Mouse (Mus musculus) liver, embryonic 15.5 days (tissue): ENCODE results near the gene Jak3. TPM values are rescaled to one million over a fixed set of nuclear protein-coding genes. Genes with fewer than 3 reads are reported as not detected.
A peak's percentile ranks its signal among the peaks of the same experiment; 100 is the strongest.

Experiments used
- ATAC-seq: fragments of 200-750 bp; cut with Nextera tagmentation; 2 replicates; pipeline ENCODE4 v1.8.0; 2017; ENCODE audit warnings: moderate number of reproducible peaks, mild to moderate bottlenecking, moderate library complexity; ENCODE audit not compliant: insufficient read depth
- H3K27ac ChIP-seq: fragments of 300-500 bp; sonication (generic); replicated peaks from 2 replicates; pipeline ENCODE4 v1.5.1; 2015; ENCODE audit warnings: mild to moderate bottlenecking, inconsistent platforms
- H3K27me3 ChIP-seq: fragments of 300-500 bp; sonication (generic); 2 replicates; pipeline ENCODE4 v1.6.1; 2015; ENCODE audit warnings: mild to moderate bottlenecking, inconsistent platforms
- H3K36me3 ChIP-seq: fragments of 300-500 bp; sonication (generic); replicated peaks from 2 replicates; pipeline ENCODE4 v1.6.1; 2015; ENCODE audit warnings: moderate library complexity, mild to moderate bottlenecking, inconsistent platforms
- H3K4me1 ChIP-seq: fragments of 300-500 bp; sonication (generic); replicated peaks from 2 replicates; pipeline ENCODE4 v1.6.1; 2015; ENCODE audit warnings: inconsistent platforms
- H3K4me2 ChIP-seq: fragments of 300-500 bp; sonication (generic); 2 replicates; pipeline ENCODE4 v1.6.1; 2015; ENCODE audit warnings: moderate library complexity, mild to moderate bottlenecking, inconsistent platforms
- H3K4me3 ChIP-seq: fragments of 300-500 bp; sonication (generic); replicated peaks from 2 replicates; pipeline ENCODE4 v1.5.1; 2015; ENCODE audit warnings: mild to moderate bottlenecking, inconsistent platforms
- H3K9ac ChIP-seq: fragments of 300-500 bp; sonication (generic); 2 replicates; pipeline ENCODE4 v1.6.1; 2015; ENCODE audit warnings: moderate library complexity, mild to moderate bottlenecking, inconsistent platforms
- H3K9me3 ChIP-seq: fragments of 300-500 bp; sonication (generic); replicated peaks from 2 replicates; pipeline ENCODE4 v1.6.1; 2016; ENCODE audit warnings: inconsistent platforms
- WGBS: fragments of 180-500 bp; shearing (Covaris S2); methylation state at CpG from one replicate; pipeline ENCODE4 v1.1.7; 2015; ENCODE audit warnings: mixed read lengths; ENCODE audit not compliant: insufficient replicate concordance; 5-methylcytosine and 5-hydroxymethylcytosine counted together
- polyA plus RNA-seq: library from polyadenylated mRNA; unstranded; fragments of >200 nt; fragmentation: Nextera tagmentation; extraction: Ambion mirVana; gene quantifications from 2 replicates; pipeline ENCODE4 v1.2.1, GENCODE M21; 2015

The Jak3 gene
- polyA plus RNA-seq, 1 experiment from 2014 or later = 6.4 TPM

- WGBS = 70% methylated on average over 25 of the region's 25 CpGs
- no peak overlapping the region for H3K4me3 ChIP-seq
- H3K9me3 ChIP-seq = no peaks in the 10 kb centered on the region
- H3K36me3 ChIP-seq = peaks cover 26% of the 10 kb centered on the region
- no peak overlapping the region for H3K9ac ChIP-seq
- peaks cover 19% of the 10 kb centered on the region for H3K4me1 ChIP-seq
- H3K27me3 ChIP-seq = peaks cover 8% of the 10 kb centered on the region
- H3K27ac ChIP-seq = no peak overlapping the region
- peak; percentile 23; the same call in 1 of the 2 replicates for ATAC-seq
- peak overlapping the region; percentile 47 for H3K4me2 ChIP-seq
Observed at GRCm38 (mm10) chr8:71709134-71709799, 33.2 kb downstream of the Jak3 start.

GRCm38 (mm10) chr8:71709800-71710446, 33.8 kb downstream of the Jak3 start:
- H3K4me3 ChIP-seq = no peak overlapping the region

GRCm38 (mm10) chr8:71711574-71711973, 35.5 kb downstream of the Jak3 start:
- no peaks in the 10 kb centered on the region; the same call in 1 of the 2 replicates for H3K27me3 ChIP-seq
- H3K4me3 ChIP-seq = no peak overlapping the region
- H3K9me3 ChIP-seq = no peaks in the 10 kb centered on the region
- H3K27ac ChIP-seq = no peak overlapping the region
- WGBS = 76% methylated on average over 2 of the region's 2 CpGs
- H3K4me2 ChIP-seq = no peak overlapping the region
- ATAC-seq = no peak
- no peak overlapping the region for H3K9ac ChIP-seq
- peaks cover 12% of the 10 kb centered on the region for H3K4me1 ChIP-seq
- peaks cover 47% of the 10 kb centered on the region for H3K36me3 ChIP-seq

More at GRCm38 (mm10) chr8:71709800-71710446, 33.8 kb downstream of the Jak3 start:
- H3K9me3 ChIP-seq = no peaks in the 10 kb centered on the region
- H3K27ac ChIP-seq = no peak overlapping the region
- 28% methylated on average over 25 of the region's 25 CpGs for WGBS
- ATAC-seq = peak; percentile 62
- H3K4me1 ChIP-seq = peaks cover 14% of the 10 kb centered on the region
- H3K4me2 ChIP-seq = peak overlapping the region; percentile 47
- peaks cover 5% of the 10 kb centered on the region for H3K27me3 ChIP-seq
- H3K36me3 ChIP-seq = peaks cover 33% of the 10 kb centered on the region
- H3K9ac ChIP-seq = no peak overlapping the region

- 69% methylated on average over 8 of the region's 8 CpGs for WGBS
- Histone ChIP-seq H3K27ac (no peak overlapping the region), H3K36me3 (peaks cover 57% of the 10 kb centered on the region), H3K4me2 (no peak overlapping the region), H3K27me3 (no peaks in the 10 kb centered on the region), H3K9me3 (no peaks in the 10 kb centered on the region), H3K9ac (no peak overlapping the region), H3K4me1 (peaks cover 22% of the 10 kb centered on the region), H3K4me3 (no peak overlapping the region)
- no peak for ATAC-seq
Observed at GRCm38 (mm10) chr8:71715531-71715930, 39.4 kb downstream of the Jak3 start.

- 81% methylated on average over 13 of the region's 13 CpGs for WGBS
- H3K4me2 ChIP-seq = no peak overlapping the region
- no peaks in the 10 kb centered on the region for H3K9me3 ChIP-seq
- no peak overlapping the region for H3K4me3 ChIP-seq
- H3K9ac ChIP-seq = no peak overlapping the region
- peaks cover 26% of the 10 kb centered on the region for H3K4me1 ChIP-seq
- no peak for ATAC-seq
- peaks cover 53% of the 10 kb centered on the region for H3K36me3 ChIP-seq
- no peaks in the 10 kb centered on the region for H3K27me3 ChIP-seq
- no peak overlapping the region for H3K27ac ChIP-seq
Observed at GRCm38 (mm10) chr8:71716561-71717053, 40.5 kb downstream of the Jak3 start.

- ATAC-seq = no peak
- H3K27me3 ChIP-seq = no peaks in the 10 kb centered on the region
- H3K4me3 ChIP-seq = no peak overlapping the region
Observed at GRCm38 (mm10) chr8:71717096-71717495, 41.0 kb downstream of the Jak3 start.

GRCm38 (mm10) chr8:71718252-71718651, 42.2 kb downstream of the Jak3 start:
- Histone ChIP-seq H3K4me2 (no peak overlapping the region), H3K9me3 (no peaks in the 10 kb centered on the region), H3K36me3 (peaks cover 44% of the 10 kb centered on the region), H3K27ac (no peak overlapping the region), H3K9ac (no peak overlapping the region), H3K27me3 (no peaks in the 10 kb centered on the region), H3K4me3 (no peak overlapping the region), H3K4me1 (peaks cover 42% of the 10 kb centered on the region)
- no peak for ATAC-seq
- 56% methylated on average over 3 of the region's 3 CpGs for WGBS

More at GRCm38 (mm10) chr8:71717096-71717495, 41.0 kb downstream of the Jak3 start:
- Histone ChIP-seq H3K4me2 (no peak overlapping the region), H3K9me3 (no peaks in the 10 kb centered on the region), H3K27ac (no peak overlapping the region), H3K4me1 (peaks cover 30% of the 10 kb centered on the region), H3K36me3 (peaks cover 53% of the 10 kb centered on the region), H3K9ac (no peak overlapping the region)
- WGBS = 86% methylated on average over 12 of the region's 12 CpGs

GRCm38 (mm10) chr8:71719218-71719617, 43.1 kb downstream of the Jak3 start:
- WGBS = 34% methylated on average over 4 of the region's 4 CpGs
- peak overlapping the region; percentile 65 for H3K27ac ChIP-seq
- peak overlapping the region; percentile 17 for H3K4me2 ChIP-seq

GRCm38 (mm10) chr8:71719928-71720457, 43.9 kb downstream of the Jak3 start:
- no peak overlapping the region for H3K4me3 ChIP-seq
- WGBS = 64% methylated on average over 7 of the region's 7 CpGs
- peaks cover 31% of the 10 kb centered on the region for H3K36me3 ChIP-seq
- 0 out of 2 replicates have a peak overlapping the region, but pooled peaks have one; percentile 17 for H3K4me2 ChIP-seq
- 0 out of 2 replicates have a peak, but pooled peaks cover 2% of the 10 kb centered on the region for H3K27me3 ChIP-seq
- H3K9ac ChIP-seq = no peak overlapping the region
- peaks cover 59% of the 10 kb centered on the region for H3K4me1 ChIP-seq
- no peak overlapping the region for H3K27ac ChIP-seq
- no peak for ATAC-seq
- no peaks in the 10 kb centered on the region for H3K9me3 ChIP-seq

More at GRCm38 (mm10) chr8:71719218-71719617, 43.1 kb downstream of the Jak3 start:
- H3K36me3 ChIP-seq = peaks cover 39% of the 10 kb centered on the region
- no peak overlapping the region for H3K4me3 ChIP-seq
- peak overlapping the region; percentile 15; the same call in 1 of the 2 replicates for H3K9ac ChIP-seq
- H3K4me1 ChIP-seq = peaks cover 52% of the 10 kb centered on the region
- H3K27me3 ChIP-seq = no peaks in the 10 kb centered on the region
- peak; percentile 43 for ATAC-seq
- H3K9me3 ChIP-seq = no peaks in the 10 kb centered on the region

- H3K9me3 ChIP-seq = no peaks in the 10 kb centered on the region
- 15% methylated on average over 14 of the region's 14 CpGs for WGBS
- peak; percentile 82 for ATAC-seq
- peaks cover 2% of the 10 kb centered on the region; the same call in 1 of the 2 replicates for H3K36me3 ChIP-seq
- peak overlapping the region; percentile 77 for H3K27ac ChIP-seq
- H3K4me2 ChIP-seq = peak overlapping the region; percentile 97
- H3K27me3 ChIP-seq = peaks cover 19% of the 10 kb centered on the region
- H3K9ac ChIP-seq = peak overlapping the region; percentile 67
- peak overlapping the region; percentile 61 for H3K4me3 ChIP-seq
- peaks cover 76% of the 10 kb centered on the region for H3K4me1 ChIP-seq
Observed at GRCm38 (mm10) chr8:71723047-71723551, 47.0 kb downstream of the Jak3 start.

- no peak for ATAC-seq
- H3K4me2 ChIP-seq = peak overlapping the region; percentile 97
- H3K9me3 ChIP-seq = no peaks in the 10 kb centered on the region
- H3K4me3 ChIP-seq = peak overlapping the region; percentile 72
- H3K27me3 ChIP-seq = peaks cover 24% of the 10 kb centered on the region
- H3K4me1 ChIP-seq = peaks cover 72% of the 10 kb centered on the region
- 51% methylated on average over 4 of the region's 4 CpGs for WGBS
- H3K9ac ChIP-seq = no peak overlapping the region
- no peaks in the 10 kb centered on the region; the same call in 1 of the 2 replicates for H3K36me3 ChIP-seq
- peak overlapping the region; percentile 77; the same call in 1 of the 2 replicates for H3K27ac ChIP-seq
Observed at GRCm38 (mm10) chr8:71724389-71724788, 48.3 kb downstream of the Jak3 start.
